Comparison of ENCODE assay signal across 8 mouse cellular contexts in genomic region chr13:21779767-21780731, GRCm38 (mm10). TPM values are rescaled to one million over a fixed set of nuclear protein-coding genes. Genes with fewer than 3 reads are reported as not detected.
A peak's percentile ranks its signal among the peaks of the same experiment; 100 is the strongest.
DNase-seq lines count a peak whose midpoint lies in the region; ATAC-seq and TF ChIP-seq lines count a peak whose summit lies in the region.

Gene Hist1h1b, minus strand, starts transcription at chr13:21780625.

- peak within 1 kb of the TSS; percentile 78 for H3K9ac ChIP-seq in limb, embryonic 14.5 days (ENCODE audit: low read depth, low read length, severe bottlenecking)
- H3K9ac ChIP-seq in midbrain, embryonic 16.5 days (ENCODE audit: low read depth, low read length) = peak within 1 kb of the TSS; percentile 25

- intact Hi-C loops in gastrocnemius, postnatal 14 days (cut with DNase I; ENCODE audit: low total_unique reads) = no loop called here

- peak; percentile 17 for ATAC-seq in limb, embryonic 14.5 days (ENCODE audit: low FRiP score, low read depth)
- ATAC-seq in midbrain, embryonic 16.5 days = peak; percentile 11; the same call in 1 of the 2 replicates

- peak within 1 kb of the TSS; percentile 51 for H3K4me3 ChIP-seq in limb, embryonic 14.5 days (replicated peaks; ENCODE audit: low read length)
- peak within 1 kb of the TSS; percentile 42 for H3K4me3 ChIP-seq in midbrain, embryonic 16.5 days (ENCODE audit: low read depth, low read length)

- H3K4me1 ChIP-seq in limb, embryonic 14.5 days (ENCODE audit: control insufficient read depth, insufficient read depth, low read length) = peaks cover 12% of the 10 kb centered on the region
- peaks cover 21% of the 10 kb centered on the region for H3K4me1 ChIP-seq in midbrain, embryonic 16.5 days (ENCODE audit: control insufficient read depth, insufficient read depth, low read length)

- peak within 1 kb of the TSS; percentile 75 for H3K4me2 ChIP-seq in limb, embryonic 14.5 days (replicated peaks; ENCODE audit: low read depth, low read length, severe bottlenecking)
- H3K4me2 ChIP-seq in midbrain, embryonic 16.5 days (ENCODE audit: low read length) = peak within 1 kb of the TSS; percentile 84

- no peaks in the 10 kb centered on the region for H3K36me3 ChIP-seq in limb, embryonic 14.5 days (ENCODE audit: control insufficient read depth, insufficient read depth, low read length)
- H3K36me3 ChIP-seq in midbrain, embryonic 16.5 days (ENCODE audit: control insufficient read depth, insufficient read depth, low read length) = no peaks in the 10 kb centered on the region

- no peaks in the 10 kb centered on the region for H3K27me3 ChIP-seq in limb, embryonic 14.5 days (ENCODE audit: control insufficient read depth, insufficient read depth, low read length)
- no peaks in the 10 kb centered on the region; the same call in 1 of the 2 replicates for H3K27me3 ChIP-seq in midbrain, embryonic 16.5 days (ENCODE audit: control insufficient read depth, insufficient read depth, low read depth, low read length)

- TF ChIP-seq POLR2A in limb, embryonic 14.5 days (IDR thresholded peaks at IDR 0.05; ENCODE audit: borderline replicate concordance, extremely low read depth, insufficient read depth, insufficient read length) = peak; percentile 87; the same call in 1 of the 2 replicates

- no peaks in the 10 kb centered on the region for H3K9me3 ChIP-seq in limb, embryonic 14.5 days (ENCODE audit: control insufficient read depth, low read length)
- no peaks in the 10 kb centered on the region for H3K9me3 ChIP-seq in midbrain, embryonic 16.5 days (replicated peaks; ENCODE audit: control insufficient read depth, low read length, poor library complexity, severe bottlenecking)

- peak within 1 kb of the TSS; percentile 92 for H3K27ac ChIP-seq in limb, embryonic 14.5 days (replicated peaks; ENCODE audit: low read depth, low read length)
- H3K27ac ChIP-seq in midbrain, embryonic 16.5 days (ENCODE audit: low read length) = peak within 1 kb of the TSS; percentile 76

- peak; percentile 34 for DNase-seq in kidney, adult 18-20 months
- DNase-seq in kidney, adult 9 months = no peak
- DNase-seq in embryo, embryonic 10 days (ENCODE audit: low spot score) = peak; percentile 90
- peak; percentile 50 for DNase-seq in gastrocnemius, postnatal 14 days
- peak; percentile 83 for DNase-seq in induced T-regulatory cell, adult 2 months (ENCODE audit: low read depth)
- DNase-seq in limb, embryonic 14.5 days (ENCODE audit: low spot score) = peak; percentile 90
- DNase-seq in spleen, postnatal 10 days (ENCODE audit: low spot score in 2 of 2) = peak; percentile 88 to 91

- WGBS in limb, embryonic 14.5 days = 2% methylated on average over 44 of the region's 44 CpGs
- WGBS in midbrain, embryonic 16.5 days = under 1% methylated on average over 44 of the region's 44 CpGs

RNA-seq across cellular contexts. Expression of gene Hist1h1b, which starts in this region (rescaled TPM):
- total RNA-seq in gastrocnemius, postnatal 14 days (2021) = 10 to 100 TPM; 49.0 to 49.9 TPM
- 5.9 and 6.7 TPM in 2 replicates for polyA plus RNA-seq in limb, embryonic 14.5 days (2012; rRNA removed)
- polyA plus RNA-seq in limb, embryonic 14.5 days (2014; fragmentation: Nextera tagmentation; extraction: Ambion mirVana) = 8.9 and 13.0 TPM in 2 replicates
- 0.69 and 2.4 TPM in 2 replicates for polyA plus RNA-seq in midbrain, embryonic 16.5 days (2015; fragmentation: Nextera tagmentation; extraction: Ambion mirVana)
